Mouse (Mus musculus): ENCODE measurements around the gene 4930550C14Rik.

- TF ChIP-seq USF1 (IDR thresholded peaks at IDR 0.05; ENCODE audit: low read depth) (no peak), CTCF (IDR thresholded peaks at IDR 0.05; ENCODE audit: control insufficient read depth, insufficient read depth, insufficient read length) (no peak), MAX (IDR thresholded peaks at IDR 0.05) (no peak), FOSL1 (IDR thresholded peaks at IDR 0.05; ENCODE audit: insufficient read depth, low read length, poor library complexity, severe bottlenecking) (no peak), CEBPB (IDR thresholded peaks at IDR 0.05; ENCODE audit: low read depth) (no peak)
Observed at GRCm38 (mm10) chr9:53401146-53401545, 979 bp upstream of the 4930550C14Rik start.
